Mouse (Mus musculus) thymus, postnatal 10 days (tissue): Measurements from ENCODE around the gene Phkb.
"Not testable (repeated sequence)": the region's sequence is repeated elsewhere in the genome, so short reads cannot be mapped to it uniquely, and the experiment has no call there.

Experiments
- DNase-seq, 2 experiments: peaks; one replicate each; pipeline ENCODE4 v3.0.0; 2021; ENCODE audit warnings: low spot score in 2 of 2

Phkb gene

GRCm38 (mm10) chr8:85840657-85841488, at the start of gene Phkb, which contains the start of gene Itfg1:
TSS of gene Phkb (plus strand) at chr8:85840959.
TSS of gene Itfg1 (minus strand) at chr8:85840921.
- peak; percentile 83 to 91 for DNase-seq

GRCm38 (mm10) chr8:85796392-85796791, 44.4 kb upstream of the Phkb start:
- DNase-seq: not testable (repeated sequence)

GRCm38 (mm10) chr8:85800164-85800563, 40.6 kb upstream of the Phkb start:
- DNase-seq: no peak

- DNase-seq: no peak
Measured at GRCm38 (mm10) chr8:85801408-85801807, 39.4 kb upstream of the Phkb start.

- no peak for DNase-seq
Measured at GRCm38 (mm10) chr8:85813621-85814020, 27.1 kb upstream of the Phkb start.

- DNase-seq: no peak
Measured at GRCm38 (mm10) chr8:85839916-85840656, 673 bp upstream of the Phkb start.

- no peak for DNase-seq
Measured at GRCm38 (mm10) chr8:85841489-85841795, 683 bp downstream of the Phkb start.

- no peak for DNase-seq
Measured at GRCm38 (mm10) chr8:85845887-85846286, 5.1 kb downstream of the Phkb start.

GRCm38 (mm10) chr8:85854220-85855123, 13.7 kb downstream of the Phkb start:
- no peak for DNase-seq

- DNase-seq: not testable (repeated sequence)
Measured at GRCm38 (mm10) chr8:85857227-85857896, 16.6 kb downstream of the Phkb start.

- no peak for DNase-seq
Measured at GRCm38 (mm10) chr8:85860612-85861011, 19.9 kb downstream of the Phkb start.

- DNase-seq: no peak
Measured at GRCm38 (mm10) chr8:85862381-85862780, 21.6 kb downstream of the Phkb start.

GRCm38 (mm10) chr8:85871660-85872059, 30.9 kb downstream of the Phkb start:
- DNase-seq: no peak

- no peak for DNase-seq
Measured at GRCm38 (mm10) chr8:85877976-85878375, 37.2 kb downstream of the Phkb start.

GRCm38 (mm10) chr8:85879624-85880023, 38.9 kb downstream of the Phkb start:
- DNase-seq: no peak

GRCm38 (mm10) chr8:85884811-85885210, 44.1 kb downstream of the Phkb start:
- no peak for DNase-seq

GRCm38 (mm10) chr8:85897636-85898035, 56.9 kb downstream of the Phkb start:
- DNase-seq: no peak

- no peak for DNase-seq
Measured at GRCm38 (mm10) chr8:85924991-85925390, 84.2 kb downstream of the Phkb start.

GRCm38 (mm10) chr8:85925574-85925973, 84.8 kb downstream of the Phkb start:
- no peak for DNase-seq

GRCm38 (mm10) chr8:85926107-85926506, 85.3 kb downstream of the Phkb start:
- no peak for DNase-seq

- DNase-seq: no peak
Measured at GRCm38 (mm10) chr8:85936148-85936547, 95.4 kb downstream of the Phkb start.
